Mouse (Mus musculus) C2C12 (cell line): ENCODE results near the gene Pomt1.

ENCODE experiments used
- CEBPB ChIP-seq: IDR thresholded peaks from one replicate; pipeline ENCODE4 v1.6.1; 2011; ENCODE audit warnings: low read depth, mild to moderate bottlenecking, control low read depth, moderate library complexity
- CTCF ChIP-seq: IDR thresholded peaks from one replicate; pipeline ENCODE4 v1.5.1; 2011; ENCODE audit not compliant: control insufficient read depth, insufficient read depth, insufficient read length
- FOSL1 ChIP-seq: IDR thresholded peaks from one replicate; pipeline ENCODE4 v1.8.0; 2011; ENCODE audit warnings: mild to moderate bottlenecking, low read length; ENCODE audit not compliant: poor library complexity, insufficient read depth, severe bottlenecking
- MAX ChIP-seq: IDR thresholded peaks from one replicate; pipeline ENCODE4 v1.6.1; 2011; ENCODE audit warnings: mild to moderate bottlenecking, control low read depth
- MYOD1 ChIP-seq: IDR thresholded peaks from one replicate; pipeline ENCODE4 v1.6.1; 2011; ENCODE audit warnings: low read depth; ENCODE audit not compliant: control insufficient read depth, insufficient read length
- MYOG ChIP-seq: IDR thresholded peaks from one replicate; pipeline ENCODE4 v1.6.1; 2011; ENCODE audit not compliant: control insufficient read depth, insufficient read length; ENCODE audit errors: extremely low read depth
- USF1 ChIP-seq: IDR thresholded peaks from one replicate; pipeline ENCODE4 v1.6.1; 2011; ENCODE audit warnings: low read depth, mild to moderate bottlenecking, control low read depth, moderate library complexity

DNA sequence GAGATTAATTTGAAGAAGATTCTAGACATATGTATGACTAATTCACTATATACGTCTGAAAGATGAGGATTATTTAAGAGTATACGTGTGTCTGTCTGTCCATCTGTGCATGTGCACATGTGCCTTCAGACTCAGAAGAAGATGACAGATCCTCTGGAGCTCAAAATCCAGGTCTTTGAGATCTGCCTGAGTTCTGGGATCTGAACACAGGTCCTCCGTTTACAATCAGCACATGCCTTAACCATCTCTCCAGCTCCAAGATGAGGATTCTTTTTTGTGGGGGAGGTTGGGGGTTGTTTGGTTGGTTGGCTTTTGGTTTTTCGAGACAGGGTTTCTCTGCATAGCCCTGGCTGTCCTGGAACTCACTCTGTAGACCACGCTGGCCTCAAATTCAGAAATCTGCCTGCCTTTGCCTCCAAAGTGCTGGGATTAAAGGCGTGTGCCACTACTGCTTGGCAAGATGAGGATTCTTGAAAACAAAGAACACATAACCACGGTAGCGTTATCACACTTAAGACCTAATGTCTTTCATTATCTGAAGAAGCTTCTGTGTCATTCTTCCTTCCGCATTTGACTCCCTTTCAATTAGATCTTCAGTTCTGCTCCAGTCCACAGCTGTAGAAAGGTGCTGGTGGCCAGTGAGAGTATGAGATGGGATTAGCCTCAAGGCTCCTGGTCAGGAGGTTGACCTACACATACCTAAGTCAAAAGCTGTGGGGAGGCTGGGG is 2.5 kb downstream of the Pomt1 start:
- TF ChIP-seq MYOG: no peak
- TF ChIP-seq CTCF: no peak
- no peak for TF ChIP-seq MAX
- no peak for TF ChIP-seq MYOD1
- no peak for TF ChIP-seq USF1
- no peak for TF ChIP-seq CEBPB
- TF ChIP-seq FOSL1: no peak
